Mouse (Mus musculus): ENCODE measurements around the gene Srrm4.
A peak's percentile ranks its signal among the peaks of the same experiment; 100 is the strongest.

Srrm4 gene

DNA sequence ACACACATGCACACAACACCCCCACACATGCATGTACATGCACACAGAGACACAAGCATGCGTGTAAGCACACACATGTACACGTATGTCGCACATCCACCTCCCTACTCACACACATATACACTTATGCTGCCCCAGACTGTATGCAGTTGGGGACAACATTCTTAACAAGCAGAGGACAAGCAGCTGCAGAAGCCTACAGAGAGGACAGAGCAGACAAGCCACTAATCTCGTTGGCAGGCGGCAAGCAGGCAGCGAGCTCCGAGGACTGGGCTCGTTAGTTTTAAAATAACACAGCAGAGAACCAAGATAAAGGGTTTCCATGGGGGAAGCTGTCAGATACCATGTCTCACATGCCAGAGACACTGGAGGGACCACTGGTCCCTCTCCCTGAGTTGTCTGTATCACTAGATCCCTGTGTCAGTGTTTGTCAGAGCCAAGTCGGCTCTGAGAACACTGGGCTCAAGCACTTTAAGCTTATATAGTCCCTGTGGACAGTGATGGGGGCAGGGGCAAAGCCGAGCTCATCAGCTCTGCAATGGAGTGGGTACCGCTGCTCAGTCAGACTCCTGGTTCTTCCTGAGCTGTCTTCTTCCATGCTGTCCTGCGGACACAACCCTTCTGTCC is 99.7 kb downstream of the Srrm4 start:
- no peak for DNase-seq (ENCODE audit: extremely low spot score)

DNA sequence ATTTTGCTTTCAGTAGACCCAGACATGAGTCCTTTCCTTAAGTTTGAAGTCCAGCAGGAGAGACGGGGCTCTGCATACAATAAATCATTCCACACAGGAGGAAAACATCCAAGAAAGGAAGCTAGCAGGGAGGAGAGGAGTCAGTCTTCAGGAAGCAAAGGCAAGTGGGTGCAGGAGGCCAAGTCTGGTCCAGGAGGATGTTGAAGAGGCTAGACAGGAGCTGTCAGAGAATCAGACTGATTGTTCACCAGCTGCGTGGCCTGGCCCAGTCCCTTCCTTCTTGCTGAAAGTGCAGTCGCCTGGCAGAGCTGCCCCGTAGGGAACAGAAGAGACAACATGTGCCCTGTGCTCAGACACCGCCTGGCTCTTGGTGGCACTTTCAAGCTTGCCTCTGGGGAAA is 100.8 kb downstream of the Srrm4 start:
- no peak for DNase-seq (ENCODE audit: extremely low spot score)

DNA sequence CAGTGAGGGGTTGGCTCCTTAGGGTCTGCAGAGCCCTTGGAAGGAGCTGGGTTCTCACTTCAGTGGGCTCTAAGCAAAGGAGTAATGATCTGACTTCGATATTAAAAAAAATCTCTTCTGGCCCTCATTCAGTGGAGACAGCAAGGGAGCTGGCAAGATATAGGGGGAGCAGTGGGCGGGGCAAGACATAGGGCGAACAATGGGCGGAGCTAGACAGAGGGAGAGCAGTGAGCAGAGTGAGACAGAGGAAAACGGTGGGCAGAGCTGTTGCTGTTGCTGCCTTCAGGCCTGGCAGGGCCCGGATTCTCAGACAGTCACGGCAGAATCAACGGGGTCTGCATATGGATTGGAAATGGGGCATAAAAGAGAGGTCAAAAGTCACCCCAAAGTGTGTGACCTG is 102.0 kb downstream of the Srrm4 start:
- DNase-seq (ENCODE audit: extremely low spot score), result no peak

DNA sequence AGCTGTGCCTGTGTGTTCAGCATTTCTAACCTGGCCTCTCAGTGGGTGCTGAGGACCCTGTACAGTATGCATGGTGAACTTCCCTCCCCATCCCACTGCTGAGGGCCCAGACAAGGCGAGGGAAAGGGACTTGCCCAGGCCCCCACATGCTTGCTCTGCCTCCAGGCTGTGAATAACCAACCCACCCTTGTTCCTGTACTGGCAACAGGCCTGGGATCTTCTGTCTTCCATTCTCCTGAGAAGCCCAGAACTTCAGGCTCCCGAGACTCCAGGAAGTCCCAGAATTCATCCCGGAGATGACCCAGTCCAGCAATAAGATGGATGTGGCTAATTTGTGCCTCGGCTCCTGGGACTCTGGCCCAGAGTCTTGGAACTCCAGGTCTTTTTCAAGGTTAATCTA is 105.5 kb downstream of the Srrm4 start:
- DNase-seq (ENCODE audit: extremely low spot score), result no peak

- DNase-seq (ENCODE audit: extremely low spot score), result peak; percentile 59
Observed at GRCm38 (mm10) chr5:116485069-116485468, 106.5 kb downstream of the Srrm4 start.

DNA sequence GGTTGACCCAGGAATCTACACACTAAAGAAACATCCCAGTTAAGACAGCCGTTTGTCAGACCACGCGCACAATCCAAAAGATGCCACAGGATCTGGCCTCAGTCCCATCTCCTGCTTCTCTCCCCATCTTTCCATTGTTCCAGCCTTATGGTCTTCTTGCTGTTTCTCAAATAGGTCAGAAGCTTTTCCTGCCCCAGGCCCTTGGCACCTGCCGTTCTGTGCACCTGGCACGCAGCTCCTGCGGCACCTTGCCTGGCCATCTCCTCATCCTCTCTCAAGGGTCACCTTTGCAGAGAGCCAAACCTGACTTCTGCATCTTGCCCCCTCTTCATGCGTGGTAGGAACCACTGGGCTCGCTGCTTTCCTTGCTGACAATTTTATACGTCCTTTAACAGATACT is 107.4 kb downstream of the Srrm4 start:
- DNase-seq (ENCODE audit: extremely low spot score), result no peak

GRCm38 (mm10) chr5:116478607-116479371 is 112.8 kb downstream of the Srrm4 start:
- DNase-seq (ENCODE audit: extremely low spot score), result no peak

- peak; percentile 32 for DNase-seq (ENCODE audit: extremely low spot score)
Observed at GRCm38 (mm10) chr5:116476006-116476405, 115.6 kb downstream of the Srrm4 start.

DNA sequence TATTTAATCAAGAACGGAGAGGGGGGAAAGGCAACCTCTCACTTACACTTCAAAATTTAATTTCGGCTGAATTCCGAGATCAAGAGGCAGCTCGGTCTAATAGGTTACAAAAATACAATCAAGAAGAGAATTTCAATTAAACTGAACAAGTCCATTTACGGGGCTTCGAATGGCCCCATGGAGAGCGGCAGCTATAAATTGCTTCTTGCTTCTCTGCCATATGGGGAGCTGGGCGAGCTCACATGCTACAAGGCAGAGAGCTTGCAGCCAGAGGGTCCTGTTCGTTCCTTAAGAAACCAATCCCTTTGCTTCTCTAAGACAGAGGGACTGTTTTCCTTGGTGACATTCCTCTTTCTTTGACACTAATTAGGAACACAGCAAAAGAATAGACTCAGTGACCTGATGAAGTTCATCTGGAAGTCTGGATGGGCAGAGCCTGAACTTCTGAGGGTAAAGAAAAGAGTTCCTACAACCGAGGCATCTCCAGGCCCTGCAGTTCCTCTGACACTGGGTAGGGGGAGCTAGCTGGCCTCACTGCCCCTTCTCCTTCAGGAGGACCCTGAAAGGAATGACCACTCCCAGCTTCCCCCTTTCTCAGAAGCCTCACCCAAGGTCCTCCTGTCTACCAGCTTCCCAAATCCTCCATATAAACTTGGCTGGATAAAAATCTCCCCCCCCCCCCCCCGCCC is 130.1 kb downstream of the Srrm4 start:
- no peak for DNase-seq (ENCODE audit: extremely low spot score)

GRCm38 (mm10) chr5:116459970-116460369 is 131.6 kb downstream of the Srrm4 start:
- DNase-seq (ENCODE audit: extremely low spot score), result no peak

DNA sequence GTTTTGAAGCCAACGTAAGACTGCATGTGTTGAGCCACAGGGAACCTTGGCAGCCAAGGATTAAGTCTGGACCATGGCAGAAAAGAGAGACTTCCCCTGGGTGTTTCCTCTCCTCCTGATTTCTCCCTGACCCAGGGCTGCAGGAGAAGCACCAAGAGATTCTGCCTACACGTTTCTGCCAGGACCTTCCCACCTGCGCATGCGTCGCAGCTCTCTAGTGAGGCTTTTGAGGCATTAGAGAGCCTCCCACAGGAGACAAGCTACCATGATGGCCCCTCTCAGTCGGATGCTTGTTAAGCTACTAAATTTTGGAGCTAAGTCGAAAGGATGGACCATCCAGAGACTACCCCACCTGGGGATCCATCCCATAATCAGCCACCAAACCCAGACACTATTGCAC is 133.8 kb downstream of the Srrm4 start:
- DNase-seq (ENCODE audit: extremely low spot score), result no peak

DNA sequence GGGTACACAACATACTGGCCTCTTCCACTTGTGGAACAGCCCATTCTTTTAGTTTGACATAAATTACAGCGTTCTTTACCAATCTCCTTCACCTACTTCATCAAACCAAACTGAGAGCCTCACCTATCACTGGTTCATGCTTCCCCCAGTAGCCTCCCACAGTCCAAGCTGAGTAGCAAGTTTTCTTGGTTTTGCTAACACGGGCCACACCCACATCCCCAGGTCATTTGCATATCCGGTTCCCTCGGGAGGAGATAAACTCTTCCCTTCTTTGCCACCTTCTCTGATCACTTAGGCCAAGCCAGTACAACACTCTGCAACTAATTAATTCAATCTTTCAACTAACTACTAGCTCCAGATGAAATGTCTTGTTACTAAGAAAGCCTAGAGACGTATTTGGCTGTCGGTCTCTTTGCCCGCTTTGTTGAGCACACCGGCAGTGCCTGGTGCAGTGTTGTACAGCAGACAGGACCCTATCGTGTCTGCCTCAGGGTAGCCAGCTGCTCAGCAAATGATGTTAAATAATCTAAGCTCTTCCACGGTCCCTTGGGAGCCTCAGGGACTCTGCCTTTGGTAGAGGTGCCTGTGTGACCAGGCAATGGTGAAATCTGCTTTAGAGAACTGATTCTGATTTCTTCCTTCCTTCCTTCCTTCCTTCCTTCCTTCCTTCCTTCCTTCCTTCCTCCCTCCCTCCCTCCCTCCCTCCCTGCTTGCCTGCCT is 134.7 kb downstream of the Srrm4 start:
- no peak for DNase-seq (ENCODE audit: extremely low spot score)

DNA sequence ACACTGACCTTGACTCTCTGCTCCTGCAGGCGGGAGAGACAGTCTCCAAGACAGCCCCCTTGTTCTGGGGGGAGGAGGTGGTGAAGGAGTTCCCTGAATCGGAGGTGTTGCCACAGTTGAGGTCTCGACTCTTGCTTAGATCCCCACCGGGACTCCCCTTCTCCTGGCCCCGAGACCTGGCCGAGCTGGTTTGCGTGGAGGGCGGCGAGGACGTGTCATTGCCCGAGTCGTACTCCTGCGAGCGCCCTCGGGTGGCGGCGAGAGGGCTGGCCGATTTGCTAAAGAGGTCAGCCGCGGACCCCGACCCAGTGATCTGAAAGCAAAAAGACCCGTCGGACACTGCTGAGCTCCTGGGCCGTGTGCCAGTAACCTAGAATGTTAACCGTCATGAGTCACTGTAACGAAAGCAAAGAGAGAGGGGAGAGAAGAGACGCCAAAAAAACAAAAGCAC is 138.2 kb downstream of the Srrm4 start:
- DNase-seq (ENCODE audit: extremely low spot score), result peak; percentile 73

DNA sequence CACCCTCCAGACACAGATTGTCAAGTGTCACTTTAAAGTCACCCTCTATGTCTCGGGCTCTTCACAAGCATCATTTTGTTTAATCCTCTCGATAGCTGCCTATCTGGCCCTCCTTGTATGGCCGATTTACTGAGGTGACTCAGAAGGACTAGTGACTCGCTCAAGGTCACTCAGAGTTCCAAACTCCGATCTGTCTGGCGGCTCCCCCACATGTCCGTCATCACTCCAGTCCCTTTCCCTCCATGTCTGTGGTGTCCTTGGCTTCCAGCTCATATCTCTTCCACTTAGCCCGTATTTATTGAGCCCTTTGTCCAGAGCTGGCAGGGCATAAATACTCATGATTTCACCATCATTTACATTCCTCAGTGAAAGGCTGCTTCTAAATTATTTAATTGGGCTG is 140.7 kb downstream of the Srrm4 start:
- DNase-seq (ENCODE audit: extremely low spot score), result no peak

DNA sequence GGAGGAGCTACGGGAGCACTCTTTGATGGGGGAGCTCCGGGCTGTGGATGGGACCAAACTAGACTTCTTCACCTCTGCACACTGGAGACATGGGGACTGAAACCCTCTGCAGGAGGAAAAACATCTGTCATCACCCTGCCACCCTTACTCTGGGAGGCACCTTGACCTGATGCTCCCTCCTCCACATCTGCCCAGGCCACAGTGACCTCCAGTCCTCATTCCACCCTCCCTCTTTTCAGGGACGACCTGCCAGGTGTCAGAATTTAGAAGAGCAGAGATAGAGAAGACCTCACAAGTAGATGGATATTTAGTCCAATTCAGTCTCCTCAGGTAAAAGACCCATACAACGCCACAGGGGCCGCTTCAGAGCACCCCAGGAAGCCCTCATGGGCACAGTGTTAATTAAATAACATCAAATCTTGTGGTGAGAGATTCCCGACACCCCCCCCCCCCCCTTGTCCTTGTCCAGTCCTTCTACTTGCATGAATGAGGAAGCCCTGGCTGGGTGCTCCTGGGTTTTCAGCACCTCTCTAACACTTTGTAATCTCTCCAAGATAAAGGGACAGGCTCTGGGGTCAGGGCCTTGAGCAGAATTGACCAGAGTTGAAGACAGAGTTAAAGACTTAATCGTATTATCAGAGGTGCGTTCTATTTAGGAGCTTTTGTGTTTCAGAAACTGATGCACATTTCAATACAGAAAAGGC is 141.9 kb downstream of the Srrm4 start:
- DNase-seq (ENCODE audit: extremely low spot score), result no peak

DNA sequence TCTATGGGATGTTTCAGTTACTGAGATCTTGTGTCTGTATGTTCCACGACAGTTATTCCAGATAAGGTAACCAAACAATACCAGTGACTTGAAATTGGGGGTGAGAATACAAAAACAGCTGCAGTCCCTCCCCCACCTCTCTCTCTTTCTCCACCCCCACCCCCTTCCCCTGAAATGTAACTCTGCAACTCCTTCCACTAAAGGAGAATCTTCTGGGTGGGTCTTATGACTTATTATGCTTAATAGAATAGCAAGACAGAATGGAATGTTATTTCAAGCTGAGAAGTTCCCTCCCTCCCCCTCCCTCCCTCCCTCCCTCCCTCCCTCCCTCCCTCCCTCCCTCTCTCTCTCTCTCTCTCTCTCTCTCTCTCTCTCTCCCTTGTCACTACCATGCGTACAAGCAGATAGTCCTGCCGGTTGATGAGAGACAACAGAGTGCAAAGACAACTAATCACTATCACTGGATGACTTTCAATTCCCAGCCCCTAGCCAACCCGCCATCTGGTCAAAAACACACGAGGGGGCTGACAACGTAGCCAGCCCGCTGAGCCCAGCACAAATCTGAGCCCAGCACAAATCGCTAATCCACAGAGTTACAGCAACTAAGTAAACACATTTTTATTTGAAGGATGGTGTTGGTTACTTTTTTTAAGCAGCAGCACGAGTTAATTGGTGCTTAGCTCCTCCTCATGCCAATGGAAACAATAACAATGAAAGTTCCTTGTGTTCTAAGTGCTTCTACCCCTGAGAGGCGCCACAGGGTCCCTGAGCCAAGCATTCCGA is 143.0 kb downstream of the Srrm4 start:
- DNase-seq (ENCODE audit: extremely low spot score), result no peak

DNA sequence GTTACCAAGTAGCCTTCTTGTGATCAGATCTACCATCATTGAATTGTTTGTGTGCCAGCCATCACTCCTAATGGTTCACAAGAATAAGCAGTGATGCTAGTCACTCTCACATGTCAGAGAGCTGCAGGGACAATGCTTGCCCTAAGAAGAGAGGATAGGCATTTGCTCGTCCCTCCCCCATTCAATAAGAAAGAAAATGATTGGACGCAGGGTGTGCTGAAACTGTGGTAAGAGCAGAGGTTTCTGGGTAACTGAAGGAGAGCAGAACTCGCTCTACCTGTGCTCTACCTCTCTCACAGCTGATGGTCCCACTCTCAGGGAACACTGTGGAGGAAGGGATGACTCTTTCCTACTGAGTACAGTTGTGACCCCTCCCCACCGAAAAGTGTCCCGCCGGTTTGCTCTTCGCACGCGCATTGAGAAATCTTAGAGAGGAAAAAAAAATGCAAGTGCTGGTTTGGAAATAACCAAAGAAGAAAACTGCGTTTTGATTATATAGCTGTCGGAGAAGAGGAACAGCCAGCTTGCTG is 143.7 kb downstream of the Srrm4 start:
- no peak for DNase-seq (ENCODE audit: extremely low spot score)

DNA sequence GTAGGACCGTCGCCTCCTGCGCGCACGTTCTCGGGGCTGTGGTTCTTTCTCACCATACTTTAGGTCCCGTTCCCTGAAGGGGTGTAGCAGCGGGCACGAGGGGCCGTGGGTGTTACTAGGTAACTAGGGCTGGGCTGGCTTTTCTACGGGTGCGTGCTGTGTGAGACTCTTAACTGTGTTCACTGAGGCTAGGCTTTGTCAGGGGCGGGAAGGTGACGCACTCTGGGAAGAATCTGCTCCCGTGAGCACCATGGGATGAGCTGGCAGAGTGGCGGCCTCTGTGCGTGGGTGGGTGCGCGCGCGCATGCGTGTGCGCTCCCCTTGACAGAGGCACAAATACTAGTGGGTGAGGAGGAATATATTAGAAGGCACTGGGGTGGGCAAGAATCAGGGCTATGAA is 145.1 kb downstream of the Srrm4 start:
- no peak for DNase-seq (ENCODE audit: extremely low spot score)

- DNase-seq (ENCODE audit: extremely low spot score), result no peak
Observed at GRCm38 (mm10) chr5:116445634-116446367, 145.8 kb downstream of the Srrm4 start.

- no peak for DNase-seq (ENCODE audit: extremely low spot score)
Observed at GRCm38 (mm10) chr5:116444517-116444916, 147.1 kb downstream of the Srrm4 start.
